Mouse (Mus musculus) heart, adult 8-10 months (tissue): ENCODE results near the gene Themis3. TPM values are rescaled to one million over a fixed set of nuclear protein-coding genes. Genes with fewer than 3 reads are reported as not detected.
"Not testable (repeated sequence)": the region's sequence is repeated elsewhere in the genome, so short reads cannot be mapped to it uniquely, and the experiment has no call there.

Source experiments
- DNase-seq: peaks from one replicate; pipeline ENCODE4 v3.0.0; 2022; ENCODE audit warnings: low spot score
- total RNA-seq, 4 experiments: library from RNA; stranded (reverse); gene quantifications; 2 replicates each; pipeline ENCODE4 v1.2.4; 2022

Gene Themis3
- total RNA-seq, 4 experiments from 2014 or later, result not detected

DNA sequence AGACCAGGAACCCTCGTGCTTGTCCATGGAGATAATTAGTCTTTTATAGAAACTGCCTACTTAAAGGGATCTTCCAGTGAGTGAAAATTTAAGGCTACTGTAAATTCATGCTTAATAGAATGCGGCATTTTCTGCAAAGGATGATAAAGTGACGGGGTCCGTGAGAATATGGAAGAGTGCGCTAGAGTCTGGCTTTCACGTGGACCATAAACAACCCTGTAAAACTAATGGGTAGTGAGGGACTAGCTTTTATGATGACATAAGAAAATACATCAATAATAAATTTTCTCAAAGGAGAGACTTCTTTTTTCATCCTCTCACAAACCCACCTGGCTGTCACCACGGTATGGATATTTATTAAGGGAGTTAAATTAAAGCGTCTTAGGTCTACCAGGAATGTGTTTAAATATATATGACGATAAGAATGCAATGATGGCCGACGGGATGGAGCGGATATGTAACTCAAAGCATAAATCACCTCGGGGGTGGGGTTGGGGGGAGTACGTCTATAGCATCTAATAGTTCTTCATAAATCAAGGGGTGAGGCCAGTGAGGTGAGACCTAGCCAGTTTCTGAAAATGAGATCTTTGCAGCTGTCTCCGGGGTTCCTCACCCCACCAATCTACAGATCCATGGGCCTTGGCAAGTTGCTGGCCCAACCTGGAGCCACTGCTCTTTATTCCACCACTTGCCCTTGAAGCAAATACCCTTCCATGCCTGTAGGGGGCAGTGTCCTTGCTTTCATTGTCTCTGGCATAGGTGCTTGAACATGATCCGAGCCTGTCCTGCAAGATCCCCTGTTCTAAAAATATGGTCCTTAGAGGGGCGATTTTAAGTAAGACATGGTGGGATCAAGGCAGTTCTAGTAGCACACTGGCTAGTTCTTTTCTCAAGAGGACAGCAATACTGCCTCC, 35.8 kb downstream of the Themis3 start:
- no peak for DNase-seq

DNA sequence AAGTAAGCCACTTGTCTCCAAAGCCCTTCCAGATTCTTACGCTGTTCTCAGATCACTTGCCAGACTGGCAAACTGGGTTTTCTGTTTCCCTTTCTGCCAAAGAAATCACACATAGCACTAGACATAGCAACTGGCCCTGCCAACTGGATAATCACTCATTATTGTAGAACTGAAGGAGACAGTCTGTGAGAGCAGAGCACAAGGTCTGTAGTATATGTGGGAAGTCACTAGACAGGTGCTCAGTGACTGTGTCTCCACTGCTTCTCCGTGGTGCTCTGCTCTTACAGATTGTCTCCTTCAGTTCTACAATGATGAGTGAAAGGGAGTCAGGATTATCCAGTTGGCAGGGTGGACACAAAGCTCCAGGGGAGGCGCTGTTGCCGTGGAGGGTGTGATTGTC, 41.7 kb downstream of the Themis3 start:
- no peak for DNase-seq

DNA sequence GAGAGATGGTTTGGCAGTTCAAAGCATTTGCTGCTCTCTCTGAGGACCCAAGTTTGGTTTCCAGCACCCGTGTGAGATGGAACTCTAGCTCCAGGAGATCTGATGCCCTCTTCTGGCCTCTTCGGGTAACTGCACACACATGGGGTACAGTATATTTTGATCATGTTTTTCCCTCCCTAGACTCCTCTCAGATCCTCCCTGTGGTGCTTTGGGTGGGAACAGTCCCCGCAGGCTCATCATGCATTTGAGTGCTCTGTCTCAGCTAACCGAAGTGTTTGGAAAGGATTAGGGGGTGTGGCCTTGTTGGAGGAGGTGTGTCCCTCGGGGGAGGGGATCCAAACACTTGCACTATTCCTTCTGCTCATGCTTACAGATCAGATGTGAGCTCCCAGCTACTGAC, 43.9 kb downstream of the Themis3 start:
- DNase-seq, result no peak

DNA sequence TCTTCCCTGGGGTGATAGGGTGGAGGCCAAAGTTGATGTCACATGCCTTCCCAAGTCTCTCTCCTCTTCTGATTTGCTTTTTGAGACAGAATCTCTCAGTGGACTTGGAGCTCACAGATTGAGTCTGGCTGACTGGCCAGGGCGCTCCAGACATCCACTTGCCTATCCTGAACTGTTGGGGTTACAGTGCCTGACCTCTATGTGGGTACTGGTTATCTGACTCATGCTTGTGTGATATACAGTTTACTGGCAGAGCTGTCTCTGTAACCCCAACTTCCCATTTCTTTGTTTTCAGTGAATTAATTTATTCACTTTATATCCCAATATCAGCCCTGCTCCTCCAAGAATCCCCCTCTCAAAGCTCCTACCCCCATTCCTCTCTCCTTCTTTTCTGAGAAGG, 62.1 kb downstream of the Themis3 start:
- no peak for DNase-seq

DNA sequence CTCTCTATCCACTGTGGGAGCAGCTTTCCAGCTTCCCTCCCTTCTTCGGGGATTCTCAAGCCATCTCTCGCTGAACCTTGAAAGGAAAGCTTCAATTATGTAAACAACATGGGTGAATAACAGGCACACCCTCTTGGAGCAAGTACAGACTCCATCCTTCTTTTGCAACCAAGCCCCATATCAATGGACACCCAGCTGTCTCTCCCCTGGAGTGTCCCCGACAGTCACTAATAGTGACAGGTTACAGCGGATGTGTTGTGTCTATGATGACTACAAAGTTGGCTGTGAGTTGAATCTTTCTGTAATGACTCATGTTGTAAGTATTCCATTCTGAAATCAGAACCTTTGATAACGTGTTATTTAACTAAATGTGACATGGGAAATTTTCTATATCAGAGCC, 71.0 kb downstream of the Themis3 start:
- DNase-seq, result no peak

DNA sequence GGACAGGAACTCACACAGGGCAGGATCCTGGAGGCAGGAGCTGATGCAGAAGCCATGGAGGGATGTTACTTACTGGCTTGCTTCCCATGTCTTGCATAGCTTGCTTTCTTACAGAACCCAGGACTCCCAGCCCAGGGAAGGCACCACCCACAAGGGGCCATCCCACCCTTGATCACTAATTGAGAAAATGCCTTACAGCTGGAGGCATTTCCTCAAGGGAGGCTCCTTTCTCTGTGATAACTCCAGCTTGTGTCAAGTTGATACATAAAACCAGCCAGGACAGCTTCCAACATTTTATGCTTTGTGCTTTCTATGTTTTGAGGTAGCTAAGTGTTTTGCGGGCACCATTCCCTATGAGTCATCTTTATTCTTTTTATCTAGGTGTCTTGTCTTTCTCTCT, 71.8 kb downstream of the Themis3 start:
- not testable (repeated sequence) for DNase-seq

DNA sequence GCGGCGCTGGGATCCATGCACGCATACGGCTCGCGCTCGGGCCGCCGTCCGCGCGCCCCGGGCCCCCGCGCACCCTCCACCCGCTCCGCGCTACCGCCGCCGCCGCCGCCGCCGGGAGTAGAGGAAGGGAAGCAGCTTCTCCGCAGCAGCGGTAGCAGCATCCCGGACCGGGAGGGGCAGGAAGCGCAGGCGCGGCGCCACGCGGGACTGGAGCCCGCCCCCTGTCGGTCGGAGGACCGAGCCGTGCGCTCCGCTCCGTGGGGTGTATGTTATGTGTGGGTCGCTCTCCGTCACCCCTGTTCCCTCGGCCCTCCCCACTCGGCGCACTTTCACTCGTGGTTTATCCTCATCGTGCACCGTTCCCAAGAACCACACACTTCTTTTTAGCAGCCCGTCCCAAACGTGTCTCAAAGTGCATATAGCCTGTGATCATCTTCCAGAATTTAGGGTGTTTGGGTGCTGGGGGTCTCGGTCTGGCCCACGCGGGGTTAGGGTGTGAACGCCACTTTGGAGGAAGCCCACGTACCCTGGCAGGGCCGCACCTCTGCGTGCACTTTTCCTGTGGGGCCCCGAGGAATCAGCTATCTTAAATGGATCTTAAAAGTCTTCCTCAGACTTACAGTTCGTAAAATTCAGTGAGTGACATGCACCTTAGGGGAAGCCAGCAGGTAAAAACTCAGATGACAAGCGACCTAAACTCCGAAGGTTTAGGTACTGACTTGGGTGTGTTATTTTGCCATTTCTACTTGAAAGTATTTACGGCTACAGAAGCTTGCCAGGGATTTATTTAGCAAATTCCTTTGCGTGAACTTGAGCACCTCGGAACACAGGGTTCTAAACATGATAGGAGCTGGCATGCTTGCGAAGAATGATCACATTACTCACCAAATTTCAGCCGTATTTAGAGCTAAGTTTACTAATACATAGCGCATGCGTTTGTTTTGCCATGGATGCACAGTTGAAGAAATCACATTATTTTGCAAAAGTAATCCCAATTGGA, 74.6 kb downstream of the Themis3 start, which contains the start of gene Rab12:
Gene Rab12 (minus strand): TSS at position 176 of the 1,000 bp plus-strand sequence.
- peak; percentile 82 for DNase-seq

DNA sequence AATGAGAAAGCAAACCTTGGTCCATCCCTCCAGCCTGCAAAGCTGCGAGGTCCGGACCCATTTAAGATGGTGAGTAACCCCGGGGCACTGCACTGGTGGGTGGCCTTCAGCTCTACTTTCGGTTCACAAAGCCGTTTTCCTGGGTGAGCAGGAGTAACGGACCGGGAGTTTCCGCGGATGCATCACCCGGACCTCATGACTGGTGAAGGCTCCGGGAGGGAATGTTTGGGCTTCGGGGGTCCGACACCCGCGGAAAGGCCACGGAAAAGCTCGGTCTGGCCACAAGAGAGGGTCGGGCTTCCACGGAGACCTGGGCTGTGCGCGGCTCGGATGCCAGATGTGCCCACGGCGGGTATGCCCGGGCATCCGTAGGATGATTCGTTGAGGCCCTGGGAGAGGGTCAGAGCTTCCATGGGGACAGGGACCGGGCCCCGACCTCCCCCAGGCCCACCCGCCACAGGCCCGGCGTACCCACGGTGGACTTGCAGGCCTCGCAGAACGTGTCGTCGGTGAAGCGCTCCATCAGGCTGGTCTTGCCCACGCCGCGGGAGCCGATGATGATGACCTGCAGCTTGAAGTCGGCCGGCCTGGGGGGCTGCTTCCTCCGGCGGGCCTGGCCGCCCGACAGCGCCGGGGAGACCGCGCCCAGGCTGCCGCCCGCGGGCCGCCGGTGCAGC, 75.4 kb downstream of the Themis3 start:
- DNase-seq, result no peak

DNA sequence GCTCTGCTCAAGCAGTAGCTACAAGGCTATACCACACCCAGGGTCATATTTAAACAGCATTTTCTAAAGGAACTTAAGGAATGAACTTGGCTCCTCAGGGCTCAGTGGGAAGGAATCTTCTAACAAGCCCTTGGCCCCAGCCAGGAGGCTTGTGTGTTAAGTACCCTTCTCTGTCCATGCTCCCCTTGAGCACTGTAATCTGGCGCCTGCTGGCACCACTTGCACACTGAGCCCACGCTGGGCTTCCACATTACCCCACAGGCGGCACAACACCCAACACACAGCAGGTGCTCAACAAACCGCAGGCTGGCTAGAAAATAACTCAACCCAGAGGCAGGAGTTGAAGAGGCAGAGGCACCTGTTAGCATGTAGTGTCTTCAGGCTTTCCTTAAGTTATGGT, 77.5 kb downstream of the Themis3 start:
- DNase-seq, result no peak

DNA sequence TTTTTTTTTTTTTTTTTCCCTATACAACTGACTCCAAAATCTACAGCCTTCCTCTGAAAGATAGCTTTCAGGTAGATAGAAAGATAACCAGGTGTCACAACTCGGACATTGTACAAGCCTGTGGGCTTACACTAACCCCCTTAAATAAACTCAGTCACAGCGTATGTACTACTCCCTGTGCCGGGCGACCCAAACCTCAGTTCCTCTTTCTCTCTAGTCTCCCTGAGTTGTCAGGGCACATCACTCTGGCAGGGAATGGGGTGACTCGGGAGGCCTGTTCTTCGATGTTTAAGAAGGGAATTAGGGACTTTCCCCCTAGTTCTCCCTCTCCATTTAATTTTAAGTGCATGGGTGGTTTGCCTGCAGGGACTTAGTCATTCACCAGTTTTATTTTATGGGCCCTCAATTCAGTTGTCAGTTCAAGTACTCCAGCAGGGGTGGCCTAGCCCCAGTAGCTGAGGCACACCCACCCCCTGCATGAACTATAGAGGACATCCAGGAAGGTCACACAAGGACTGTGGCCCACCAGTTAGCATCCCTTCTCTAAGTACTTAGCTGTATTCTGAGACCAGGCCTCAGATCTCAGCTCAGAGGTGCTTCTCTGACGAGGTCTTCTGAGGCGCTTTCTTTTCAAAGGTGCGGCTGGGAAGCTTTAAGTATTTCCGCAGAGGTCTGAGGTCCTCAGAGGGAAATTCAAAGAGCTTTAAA, 80.0 kb downstream of the Themis3 start:
- no peak for DNase-seq

DNA sequence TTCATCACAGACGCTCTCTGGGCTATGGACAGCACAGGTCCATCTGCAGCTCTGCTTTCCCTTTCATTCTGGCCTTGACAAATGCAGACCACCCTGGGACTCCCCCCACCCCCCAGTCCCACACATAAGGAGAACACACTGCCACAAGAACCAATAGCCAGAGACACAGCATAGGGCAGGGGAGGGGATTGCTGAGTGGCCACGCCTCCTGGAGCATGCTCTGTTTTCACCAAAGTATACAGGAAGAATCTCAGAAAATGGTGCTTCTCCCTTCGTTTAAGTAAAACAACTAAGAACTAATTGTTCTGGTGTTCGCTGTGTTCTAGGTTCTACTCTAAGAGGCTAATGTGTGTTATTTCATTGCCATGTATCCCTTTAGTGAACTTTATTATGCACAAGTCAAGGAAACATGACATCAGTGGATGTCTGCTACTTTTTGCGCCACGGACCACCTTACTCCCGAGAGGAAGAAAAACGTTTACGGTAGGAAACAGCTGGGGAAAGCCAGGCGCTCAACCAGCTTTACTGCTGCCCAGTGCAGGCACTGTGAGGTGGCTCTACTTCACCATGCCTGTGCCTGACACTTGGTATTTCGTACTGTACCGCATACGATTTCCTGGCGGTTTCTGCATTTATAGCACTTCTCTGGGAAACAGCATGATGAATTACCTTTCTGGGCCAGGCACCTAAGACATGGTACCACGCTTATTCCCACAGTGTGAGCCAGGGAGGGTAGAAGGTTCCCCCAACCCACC, 82.0 kb downstream of the Themis3 start:
- DNase-seq, result no peak

DNA sequence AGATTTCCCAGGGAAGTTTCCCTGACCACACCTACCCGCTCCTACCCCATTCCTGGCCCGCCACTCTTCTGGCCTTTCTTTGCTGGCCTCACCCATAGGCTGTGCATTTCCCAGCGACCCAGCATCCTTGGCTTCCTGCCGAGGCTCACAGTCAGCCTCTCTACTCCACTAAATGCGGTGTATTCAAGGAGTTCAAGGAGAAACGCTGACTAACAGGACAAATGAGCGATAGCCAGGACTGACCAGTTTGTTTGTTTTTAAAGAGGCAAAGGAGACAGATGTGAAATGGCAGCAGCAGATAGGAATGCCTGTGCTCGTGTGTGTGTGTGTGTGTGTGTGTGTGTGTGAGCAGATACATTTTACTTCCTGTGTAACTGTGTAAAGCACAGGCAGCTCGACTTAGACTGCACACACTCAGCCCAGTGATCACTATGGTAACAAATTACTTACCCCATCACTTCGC, 84.2 kb downstream of the Themis3 start:
- peak; percentile 37 for DNase-seq

DNA sequence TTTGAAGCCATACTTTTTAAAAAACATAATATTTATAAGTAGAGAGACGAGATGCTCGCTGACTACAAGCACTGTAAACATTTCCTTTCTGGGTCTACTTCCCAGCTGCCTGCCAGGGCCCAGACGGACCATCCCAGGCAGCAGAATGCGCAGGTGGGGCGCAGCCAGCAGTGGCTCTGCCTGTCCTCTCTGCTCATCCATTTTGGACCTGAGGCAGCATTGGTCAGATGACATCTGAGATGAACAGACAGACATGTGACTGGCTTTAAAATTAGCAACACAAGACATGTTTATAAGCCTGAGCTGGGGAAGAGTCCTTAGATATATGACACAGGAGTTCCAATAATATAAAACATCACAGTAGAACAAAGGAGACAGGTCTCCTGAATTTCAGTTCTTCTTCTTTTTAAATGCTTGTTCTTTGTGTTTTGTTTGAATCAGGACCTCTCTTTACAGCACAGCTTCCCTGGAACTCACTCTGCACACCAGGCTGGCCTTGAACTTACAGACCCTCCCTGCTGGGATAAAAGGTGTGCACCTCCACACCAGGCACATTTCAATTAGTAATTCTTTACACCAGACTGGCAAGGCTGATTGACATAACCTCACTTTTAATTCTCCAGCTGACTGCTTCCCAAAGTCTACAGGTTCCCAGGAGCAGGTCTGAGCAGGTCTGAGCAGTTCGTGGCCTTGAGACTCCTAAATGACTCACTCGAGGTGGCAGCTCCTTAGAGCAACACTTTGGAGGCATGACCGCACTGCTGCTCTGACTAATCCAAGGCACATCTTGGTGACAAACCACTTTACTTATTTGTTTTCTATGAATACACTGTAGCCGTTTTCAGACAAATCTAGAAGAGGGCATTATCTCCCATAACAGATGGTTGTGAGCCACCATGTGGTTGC, 87.1 kb downstream of the Themis3 start:
- DNase-seq, result peak; percentile 35

DNA sequence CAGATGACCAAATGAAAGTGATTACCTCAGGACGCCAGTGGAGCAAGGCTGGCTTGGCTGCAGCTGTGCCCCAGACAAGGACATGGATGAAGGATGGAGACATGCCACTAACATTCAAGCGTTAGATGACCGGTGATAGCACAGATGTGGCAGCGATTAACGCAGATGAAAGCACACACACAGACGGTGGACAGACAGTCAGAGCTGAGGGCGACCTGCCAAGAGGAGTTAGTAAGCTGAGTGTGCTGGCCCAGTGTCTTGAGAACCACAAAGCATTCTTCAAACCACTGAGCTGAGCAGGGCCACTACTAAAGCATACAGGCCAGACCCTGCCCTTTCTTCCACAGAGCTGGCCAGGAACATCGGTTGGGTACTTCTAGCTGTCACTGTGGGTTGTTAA, 89.5 kb downstream of the Themis3 start:
- no peak for DNase-seq

Other genes starting within 250 kb of the Themis3 start
- gene Mtcl1, start 144.9 kb downstream of the Themis3 start, total RNA-seq, result 1 to 10 TPM; 4.4 to 6.8 (median 5.3) TPM
- 100 to 1,000 TPM; 219 to 237 (median 230) TPM for gene Rab12, start 74.9 kb downstream of the Themis3 start, total RNA-seq